Mouse (Mus musculus): ENCODE measurements around the gene Aldh3b1. TPM values are rescaled to one million over a fixed set of nuclear protein-coding genes. Genes with fewer than 3 reads are reported as not detected.

Aldh3b1 gene
- polyA plus RNA-seq, 1 experiment from 2014 or later = 3.3 TPM

DNA sequence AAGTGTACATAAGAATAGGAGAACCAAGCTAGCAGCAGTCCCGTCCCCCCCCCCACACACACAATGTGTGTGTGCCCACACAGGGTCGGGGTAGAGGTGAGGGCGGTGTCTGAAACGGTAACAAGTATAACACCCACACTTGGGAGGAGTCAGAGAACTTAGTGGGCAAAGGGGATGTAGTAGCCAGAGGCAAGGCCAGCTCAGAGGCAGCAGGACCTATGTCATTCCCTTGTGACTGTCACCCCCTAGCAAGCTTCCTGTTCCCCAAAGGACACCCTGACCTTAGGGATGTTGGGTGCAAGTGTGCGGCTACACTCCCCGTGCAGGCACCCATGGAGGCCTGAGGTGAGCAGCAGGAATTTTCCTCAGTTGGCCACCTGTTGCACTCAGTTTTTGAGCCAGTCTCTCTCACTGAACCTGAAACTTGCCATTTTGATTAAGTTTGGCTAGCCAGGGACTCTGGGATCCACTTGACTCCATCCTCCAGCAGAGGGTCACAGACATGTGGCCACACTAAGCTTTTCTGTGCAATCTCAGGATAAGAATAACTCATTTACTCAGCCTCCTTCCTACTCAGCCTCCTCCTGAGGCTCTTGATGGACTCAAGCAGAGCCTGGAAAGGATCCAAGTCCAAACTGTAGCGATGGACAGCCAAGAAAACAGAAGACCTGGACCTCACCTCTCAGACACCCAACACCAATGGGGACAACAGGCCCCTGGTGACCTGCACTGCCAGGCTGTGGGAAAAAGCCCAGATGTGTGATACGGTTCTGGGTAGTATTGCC lies 21.5 kb downstream of the Aldh3b1 start:
- ATAC-seq (ENCODE audit: low read depth) (no peak), DNase-seq (no peak)
- Histone ChIP-seq H3K9ac (peak overlapping the region; percentile 80), H3K4me2 (peak overlapping the region; percentile 95), H3K36me3 (peaks cover 54% of the 10 kb centered on the region), H3K27ac (peak overlapping the region; percentile 82), H3K4me1 (replicated peaks) (peaks cover 73% of the 10 kb centered on the region), H3K27me3 (no peaks in the 10 kb centered on the region), H3K9me3 (replicated peaks) (no peaks in the 10 kb centered on the region), H3K4me3 (replicated peaks) (peak overlapping the region; percentile 71)
- 61% methylated on average over 8 of the region's 8 CpGs for WGBS (ENCODE audit: insufficient replicate concordance)

DNA sequence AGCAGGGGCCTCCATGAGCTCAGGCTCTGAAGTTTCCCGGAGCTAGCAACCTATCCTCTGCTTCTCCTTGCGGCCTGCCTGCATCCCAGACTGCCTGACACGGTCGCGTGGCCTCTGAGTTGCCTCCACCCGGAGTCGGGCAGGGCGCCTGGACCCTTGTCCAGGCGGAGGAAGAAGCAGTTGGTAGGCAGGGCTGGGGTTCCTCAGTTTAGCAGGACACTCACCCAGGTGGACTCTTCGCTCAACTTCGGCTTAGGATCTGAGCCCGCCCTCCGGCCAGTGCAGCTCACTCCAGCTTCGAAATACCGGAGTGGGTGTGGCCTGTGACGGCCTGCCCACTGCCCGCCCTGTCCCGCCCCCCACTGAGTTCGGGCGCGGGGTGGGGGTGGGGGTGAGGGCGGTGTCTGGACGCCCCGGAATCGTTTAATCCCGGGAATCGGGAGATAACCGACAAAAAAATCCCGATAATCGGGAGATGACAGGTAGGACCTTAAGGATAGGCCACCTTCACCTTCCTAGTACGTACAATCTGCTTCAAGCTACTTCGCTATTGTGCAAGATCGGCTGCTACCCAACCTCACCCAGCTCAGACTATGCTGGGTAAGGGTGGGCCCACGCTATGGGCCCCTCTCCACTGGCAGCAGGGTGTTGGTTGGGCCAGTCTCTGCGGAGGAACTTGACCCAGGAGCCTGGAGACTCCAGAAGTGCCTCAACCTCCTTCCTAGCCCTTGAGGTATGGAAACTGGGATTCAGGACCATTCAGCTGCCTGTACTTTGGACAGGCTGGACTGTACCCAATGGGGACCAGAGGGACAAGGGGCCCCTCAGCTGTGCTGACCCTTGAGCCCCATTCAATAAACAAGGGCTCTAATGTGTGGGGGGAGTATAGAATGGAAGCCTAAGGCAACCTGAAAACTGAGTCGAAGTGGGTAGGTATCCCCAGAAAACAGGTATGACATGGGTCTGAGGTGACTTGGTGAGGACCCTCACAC lies 22.5 kb downstream of the Aldh3b1 start, which contains the start of gene Tcirg1:
Gene Tcirg1 (minus strand): TSS at position 339 of the 992 bp plus-strand sequence.
- peak within 1 kb of the TSS; percentile 80 for H3K9ac ChIP-seq
- peak within 1 kb of the TSS; percentile 95 for H3K4me2 ChIP-seq
- peak within 1 kb of the TSS; percentile 71 for H3K4me3 ChIP-seq (replicated peaks)
- no peaks in the 10 kb centered on the region for H3K27me3 ChIP-seq
- H3K27ac ChIP-seq = peak within 1 kb of the TSS; percentile 85
- peaks cover 76% of the 10 kb centered on the region for H3K4me1 ChIP-seq (replicated peaks)
- WGBS (ENCODE audit: insufficient replicate concordance) = 4% methylated on average over 36 of the region's 36 CpGs
- ATAC-seq (ENCODE audit: low read depth) (peak; percentile 82), DNase-seq (peak; percentile 74)
- H3K9me3 ChIP-seq (replicated peaks) = no peaks in the 10 kb centered on the region
- peaks cover 64% of the 10 kb centered on the region for H3K36me3 ChIP-seq

DNA sequence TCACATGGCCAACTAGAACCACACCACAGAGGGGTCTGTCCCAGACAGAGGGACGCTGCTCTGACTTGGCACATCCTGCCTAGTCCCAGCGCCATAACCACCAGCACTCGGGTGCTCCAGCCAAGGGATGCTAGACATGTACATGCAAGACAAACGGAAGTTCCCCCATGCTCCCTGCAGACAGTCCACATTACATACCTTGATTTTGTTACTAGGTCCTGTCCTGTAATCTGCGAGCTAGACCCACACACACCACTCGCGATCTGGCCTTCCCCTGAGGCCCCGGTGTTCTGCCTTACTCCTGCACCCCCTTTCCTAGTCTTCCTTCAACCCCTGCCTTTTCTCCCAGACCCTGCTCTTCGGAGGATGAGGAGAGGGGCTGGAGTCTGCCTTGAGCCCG lies 23.3 kb downstream of the Aldh3b1 start:
- H3K36me3 ChIP-seq = peaks cover 69% of the 10 kb centered on the region
- peak overlapping the region; percentile 85 for H3K27ac ChIP-seq
- WGBS (ENCODE audit: insufficient replicate concordance) = 6% methylated on average over 10 of the region's 10 CpGs
- ATAC-seq (ENCODE audit: low read depth) (peak; percentile 1), DNase-seq (no peak)
- peak overlapping the region; percentile 71 for H3K4me3 ChIP-seq (replicated peaks)
- no peaks in the 10 kb centered on the region for H3K27me3 ChIP-seq
- peak overlapping the region; percentile 95 for H3K4me2 ChIP-seq
- no peaks in the 10 kb centered on the region for H3K9me3 ChIP-seq (replicated peaks)
- peak overlapping the region; percentile 80 for H3K9ac ChIP-seq
- H3K4me1 ChIP-seq (replicated peaks) = peaks cover 68% of the 10 kb centered on the region

DNA sequence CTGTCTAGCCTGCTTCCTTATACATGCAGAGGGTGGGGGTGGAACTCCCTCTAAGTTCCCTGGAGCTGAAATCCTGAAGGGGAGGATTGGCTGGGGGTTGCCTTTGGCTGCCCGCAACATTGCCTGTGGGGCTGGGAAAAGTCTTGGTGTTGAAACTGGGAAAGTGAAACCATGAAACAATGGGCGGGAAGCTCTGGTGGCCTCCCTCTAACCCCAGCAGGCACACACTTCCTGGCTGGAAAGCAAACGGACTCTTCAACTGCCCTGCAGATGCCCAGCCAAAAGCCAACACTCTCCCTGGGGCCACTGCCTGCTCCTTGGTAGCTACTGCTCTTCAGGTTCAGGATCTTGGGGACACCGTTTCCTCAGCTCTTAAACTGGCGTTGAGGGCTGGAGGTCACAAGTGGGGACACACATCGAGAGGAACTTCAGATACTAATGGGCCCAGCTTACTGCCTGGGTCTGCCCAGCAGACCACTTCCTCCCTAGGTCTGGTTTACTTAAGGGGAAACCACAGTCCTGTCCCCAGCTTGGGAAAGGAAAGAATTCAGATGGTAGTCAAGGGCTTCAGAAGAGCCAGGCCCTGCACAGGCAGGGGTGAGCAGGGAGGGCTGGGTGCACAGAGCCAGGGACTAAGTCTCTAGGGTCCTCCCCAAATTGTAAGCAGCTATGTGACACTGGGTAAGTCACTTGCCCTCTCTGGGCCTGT lies 24.2 kb downstream of the Aldh3b1 start:
- Histone ChIP-seq H3K36me3 (peaks cover 60% of the 10 kb centered on the region), H3K4me3 (replicated peaks) (peak overlapping the region; percentile 71), H3K27ac (peak overlapping the region; percentile 85), H3K9me3 (replicated peaks) (no peaks in the 10 kb centered on the region), H3K9ac (peak overlapping the region; percentile 80), H3K4me1 (replicated peaks) (peaks cover 61% of the 10 kb centered on the region), H3K27me3 (no peaks in the 10 kb centered on the region), H3K4me2 (peak overlapping the region; percentile 95)
- WGBS (ENCODE audit: insufficient replicate concordance) = 14% methylated on average over 6 of the region's 6 CpGs
- DNase-seq (no peak), ATAC-seq (ENCODE audit: low read depth) (no peak)

DNA sequence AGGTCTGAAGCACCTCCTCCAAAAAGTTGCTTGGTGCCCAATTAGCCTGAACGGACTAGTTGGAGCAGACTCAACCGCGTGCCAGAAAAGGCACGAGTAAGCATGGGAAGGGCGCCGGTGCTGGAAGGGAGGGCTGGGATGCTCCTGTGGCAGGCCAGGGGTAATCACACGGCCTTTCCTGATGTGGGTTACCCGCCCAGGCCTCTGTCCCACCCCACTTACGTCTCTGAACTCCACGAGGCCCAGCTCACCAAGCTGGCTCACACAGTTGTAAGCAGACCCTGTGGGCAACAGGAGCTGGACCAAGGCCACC lies 25.3 kb downstream of the Aldh3b1 start:
- Histone ChIP-seq H3K4me1 (replicated peaks) (peaks cover 58% of the 10 kb centered on the region), H3K9me3 (replicated peaks) (no peaks in the 10 kb centered on the region), H3K36me3 (peaks cover 56% of the 10 kb centered on the region), H3K9ac (no peak overlapping the region), H3K4me3 (replicated peaks) (no peak overlapping the region), H3K27ac (no peak overlapping the region), H3K4me2 (peak overlapping the region; percentile 95), H3K27me3 (no peaks in the 10 kb centered on the region)
- WGBS (ENCODE audit: insufficient replicate concordance) = 67% methylated on average over 10 of the region's 10 CpGs
- no peak for ATAC-seq (ENCODE audit: low read depth)
- no peak for DNase-seq

DNA sequence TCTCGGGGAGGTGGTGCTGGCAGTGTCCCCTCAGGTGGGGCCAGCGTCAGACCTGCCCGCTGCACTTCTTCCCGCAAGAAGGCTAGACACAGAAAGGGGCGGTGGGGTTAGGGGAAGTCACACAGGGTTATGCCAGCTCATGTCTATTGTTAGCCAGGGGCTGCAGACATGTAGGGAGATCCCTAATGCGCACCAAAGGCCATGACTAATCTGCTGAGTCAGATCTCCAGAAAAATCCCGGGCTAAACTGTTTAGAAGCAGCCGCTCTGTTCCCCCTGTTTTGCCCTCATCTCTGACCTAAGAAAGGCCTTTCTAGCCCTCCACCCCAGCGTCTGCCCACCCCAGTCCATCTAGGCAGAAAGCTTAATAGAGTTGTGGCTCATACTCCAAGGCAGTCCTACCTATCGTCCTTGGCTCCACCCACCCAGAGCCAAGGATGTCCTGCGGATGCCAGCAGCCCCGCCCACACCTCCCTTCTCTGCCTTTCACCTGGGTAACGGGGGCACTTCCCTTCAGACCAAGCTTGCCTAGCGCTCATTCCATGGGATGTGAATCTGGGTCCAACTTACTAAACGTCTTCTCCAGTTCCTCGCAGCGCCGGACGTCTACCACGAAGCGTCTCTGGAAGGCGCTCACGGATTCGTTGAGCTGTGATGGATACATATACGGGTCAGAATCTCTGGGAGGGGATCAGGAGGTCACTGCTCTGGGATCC lies 25.8 kb downstream of the Aldh3b1 start:
- no peak overlapping the region for H3K9ac ChIP-seq
- no peaks in the 10 kb centered on the region for H3K27me3 ChIP-seq
- DNase-seq = no peak
- H3K4me3 ChIP-seq (replicated peaks) = no peak overlapping the region
- no peak overlapping the region for H3K4me2 ChIP-seq
- 85% methylated on average over 25 of the region's 25 CpGs for WGBS (ENCODE audit: insufficient replicate concordance)
- H3K27ac ChIP-seq = no peak overlapping the region
- peaks cover 55% of the 10 kb centered on the region for H3K36me3 ChIP-seq
- ATAC-seq (ENCODE audit: low read depth) = no peak
- H3K9me3 ChIP-seq (replicated peaks) = no peaks in the 10 kb centered on the region
- peaks cover 58% of the 10 kb centered on the region for H3K4me1 ChIP-seq (replicated peaks)

DNA sequence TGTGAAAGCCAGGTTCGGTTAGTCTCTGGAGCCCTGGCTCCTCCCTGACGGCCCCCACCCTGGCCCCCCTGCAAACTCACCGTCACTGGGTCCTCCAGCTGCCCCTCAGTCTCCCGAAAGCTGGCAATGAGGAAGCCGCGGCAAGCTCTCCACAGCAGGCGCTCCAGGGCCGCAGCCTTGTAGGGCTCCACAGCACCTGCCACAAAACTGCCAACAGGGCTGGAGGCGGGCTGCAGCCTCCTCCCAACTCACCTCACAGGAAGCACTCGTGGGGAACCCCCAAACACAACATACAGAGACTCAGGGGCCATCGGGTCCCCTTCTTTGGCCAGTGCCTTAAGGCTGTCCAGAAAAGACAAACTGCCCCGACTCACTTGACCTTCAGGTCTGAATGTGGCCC lies 26.6 kb downstream of the Aldh3b1 start:
- Histone ChIP-seq H3K4me3 (replicated peaks) (no peak overlapping the region), H3K9me3 (replicated peaks) (no peaks in the 10 kb centered on the region), H3K27ac (no peak overlapping the region), H3K36me3 (peaks cover 55% of the 10 kb centered on the region), H3K27me3 (no peaks in the 10 kb centered on the region), H3K4me2 (no peak overlapping the region), H3K9ac (no peak overlapping the region), H3K4me1 (replicated peaks) (peaks cover 51% of the 10 kb centered on the region)
- DNase-seq = no peak
- ATAC-seq (ENCODE audit: low read depth) = no peak
- 77% methylated on average over 12 of the region's 12 CpGs for WGBS (ENCODE audit: insufficient replicate concordance)

DNA sequence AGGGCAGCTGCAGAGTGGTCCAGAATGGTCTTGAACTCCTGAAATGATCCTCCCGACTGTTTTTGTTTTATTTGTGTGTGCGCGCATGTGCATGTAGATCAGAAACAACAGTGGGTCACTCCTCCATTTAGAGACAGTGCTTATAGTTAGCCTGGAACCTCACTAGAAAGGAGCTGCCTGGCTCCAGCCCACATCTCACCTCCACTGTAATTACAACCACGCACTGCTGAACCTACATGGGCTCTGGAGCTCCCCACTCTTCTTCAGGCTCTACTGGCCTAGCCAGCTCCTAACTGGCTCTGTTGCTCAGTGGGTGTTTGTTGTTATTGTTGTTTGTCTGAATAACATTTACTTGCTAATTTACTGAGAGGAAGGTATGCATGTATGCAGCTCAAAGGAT lies 30.0 kb downstream of the Aldh3b1 start:
- no peak overlapping the region for H3K27ac ChIP-seq
- DNase-seq (no peak), ATAC-seq (ENCODE audit: low read depth) (no peak)
- H3K4me3 ChIP-seq (replicated peaks) = no peak overlapping the region
- H3K9ac ChIP-seq = no peak overlapping the region
- H3K36me3 ChIP-seq = peaks cover 85% of the 10 kb centered on the region
- H3K9me3 ChIP-seq (replicated peaks) = no peaks in the 10 kb centered on the region
- peaks cover 26% of the 10 kb centered on the region for H3K4me1 ChIP-seq (replicated peaks)
- 84% methylated on average over 4 of the region's 4 CpGs for WGBS (ENCODE audit: insufficient replicate concordance)
- no peak overlapping the region for H3K4me2 ChIP-seq
- H3K27me3 ChIP-seq = no peaks in the 10 kb centered on the region

DNA sequence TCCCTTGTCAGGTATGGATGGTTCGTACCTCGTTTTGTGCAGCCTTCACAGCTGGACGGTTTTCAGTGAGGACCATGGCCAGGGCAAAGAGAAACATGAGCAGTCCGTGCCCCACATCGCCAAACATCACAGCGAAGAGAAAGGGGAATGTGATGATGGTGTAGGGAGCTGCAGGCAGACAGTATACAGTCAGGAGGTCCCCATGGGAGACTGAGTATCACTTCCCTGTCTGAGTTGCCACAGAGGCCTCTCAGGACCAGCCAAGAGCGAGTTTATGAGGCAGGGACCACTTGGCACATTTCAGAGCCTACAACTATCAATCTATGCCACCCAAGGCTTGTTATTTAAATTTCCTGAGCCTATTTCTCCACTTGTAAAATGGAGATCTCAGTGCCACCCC lies 30.7 kb downstream of the Aldh3b1 start:
- no peaks in the 10 kb centered on the region for H3K27me3 ChIP-seq
- no peak overlapping the region for H3K4me3 ChIP-seq (replicated peaks)
- no peak overlapping the region for H3K9ac ChIP-seq
- H3K9me3 ChIP-seq (replicated peaks) = no peaks in the 10 kb centered on the region
- ATAC-seq (ENCODE audit: low read depth) (no peak), DNase-seq (no peak)
- H3K27ac ChIP-seq = no peak overlapping the region
- H3K4me2 ChIP-seq = no peak overlapping the region
- peaks cover 86% of the 10 kb centered on the region for H3K36me3 ChIP-seq
- H3K4me1 ChIP-seq (replicated peaks) = peaks cover 26% of the 10 kb centered on the region
- WGBS (ENCODE audit: insufficient replicate concordance) = 76% methylated on average over 7 of the region's 7 CpGs

DNA sequence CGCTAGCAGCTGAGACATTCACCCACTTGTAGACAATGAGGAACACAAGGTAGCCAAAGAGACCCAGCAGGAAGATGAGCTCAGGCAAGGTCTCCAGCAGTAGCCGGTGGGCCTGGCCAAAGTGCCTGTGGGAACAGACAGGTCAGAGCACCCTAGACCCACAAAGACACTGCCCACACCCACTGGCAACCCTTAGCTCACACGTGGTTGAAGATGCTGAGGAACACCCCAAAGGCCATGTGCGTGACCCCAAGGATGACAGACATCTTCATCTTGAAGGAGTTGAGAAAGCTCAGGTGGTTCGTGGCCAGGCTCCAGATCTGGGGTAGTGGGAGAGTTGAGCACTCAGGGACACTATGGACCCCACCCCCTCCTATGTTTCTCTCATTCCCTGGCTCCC lies 32.1 kb downstream of the Aldh3b1 start:
- Histone ChIP-seq H3K4me3 (replicated peaks) (no peak overlapping the region), H3K9me3 (replicated peaks) (no peaks in the 10 kb centered on the region), H3K36me3 (peaks cover 86% of the 10 kb centered on the region), H3K27ac (no peak overlapping the region), H3K9ac (no peak overlapping the region), H3K4me2 (no peak overlapping the region), H3K4me1 (replicated peaks) (peaks cover 17% of the 10 kb centered on the region), H3K27me3 (no peaks in the 10 kb centered on the region)
- DNase-seq = no peak
- WGBS (ENCODE audit: insufficient replicate concordance) = 74% methylated on average over 5 of the region's 5 CpGs
- no peak for ATAC-seq (ENCODE audit: low read depth)

Data from liver, embryonic 13.5 days (tissue).